Mouse (Mus musculus) cerebellum, postnatal 25 days (tissue): ENCODE data around the gene Rtn1.
A peak's percentile ranks its signal among the peaks of the same experiment; 100 is the strongest.

Source experiments
- DNase-seq, 2 experiments: peaks; one replicate each; pipeline ENCODE4 v3.0.0; 2021; ENCODE audit warnings: mixed read lengths in 2 of 2

Gene Rtn1

DNA sequence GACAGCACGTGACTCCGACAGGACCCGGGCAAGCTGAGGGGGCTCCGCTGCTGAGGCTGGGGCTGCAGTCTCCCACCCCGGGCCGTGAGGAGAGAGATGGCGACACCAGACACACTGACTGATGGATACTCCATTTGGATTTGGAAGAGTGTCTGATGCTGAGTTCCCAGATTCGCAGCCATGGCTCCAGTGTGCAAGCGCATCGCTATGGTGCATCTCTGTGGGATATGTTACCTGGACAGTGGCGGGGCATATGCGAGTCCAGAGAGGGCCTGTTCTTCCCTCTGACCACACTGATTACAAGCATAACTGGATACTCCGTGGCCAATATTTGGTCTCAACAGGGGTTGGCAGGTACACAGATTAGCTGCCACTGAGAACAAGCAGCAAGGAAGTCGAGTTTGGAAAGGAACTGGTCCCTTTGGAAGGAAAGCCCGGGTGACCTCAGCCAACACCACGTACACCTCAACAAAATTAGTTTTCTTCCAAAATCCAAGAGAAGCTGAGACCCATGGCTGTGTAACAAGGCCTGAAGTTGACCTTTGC lies 185.2 kb downstream of the Rtn1 start:
- DNase-seq, result peak; percentile 43 to 47

DNA sequence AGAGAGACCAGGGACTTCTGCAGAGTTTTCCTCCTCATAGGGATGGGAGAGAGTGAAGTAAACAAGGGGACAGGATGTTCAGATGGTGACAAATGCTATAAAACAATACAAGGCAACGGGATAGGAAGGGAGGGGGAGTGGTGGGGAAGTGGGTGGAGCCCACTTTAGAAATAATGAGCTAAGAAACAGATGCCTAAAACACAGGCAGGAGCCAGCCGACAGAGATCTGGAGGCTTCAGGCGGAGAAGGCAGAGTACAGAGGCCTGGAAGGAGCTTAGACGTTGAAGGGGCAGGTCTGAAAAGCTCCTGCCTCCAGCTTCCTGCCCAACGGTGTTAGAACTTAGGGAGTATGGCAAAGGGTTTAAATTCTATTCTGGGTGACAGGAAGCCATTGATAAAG lies 195.3 kb downstream of the Rtn1 start:
- no peak for DNase-seq

DNA sequence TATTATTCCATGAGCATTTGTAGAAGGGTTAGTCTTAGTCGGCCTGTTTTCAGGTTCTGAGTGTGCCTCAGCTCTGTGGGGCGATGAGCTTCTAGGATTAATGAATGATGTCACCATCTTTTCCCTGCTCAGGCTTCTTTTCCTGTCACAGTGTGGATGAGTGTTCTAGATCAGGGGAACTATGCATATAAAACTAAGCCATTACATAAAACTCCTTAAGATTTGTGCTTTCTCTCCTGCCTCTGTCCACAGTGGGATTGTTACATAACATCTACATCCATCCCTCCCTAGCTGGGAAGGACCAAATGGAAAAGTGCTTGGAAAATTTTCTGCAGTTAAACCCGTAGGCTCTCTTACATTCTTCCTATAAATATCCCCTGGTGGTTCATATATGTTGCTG lies 208.0 kb downstream of the Rtn1 start:
- DNase-seq, result no peak

DNA sequence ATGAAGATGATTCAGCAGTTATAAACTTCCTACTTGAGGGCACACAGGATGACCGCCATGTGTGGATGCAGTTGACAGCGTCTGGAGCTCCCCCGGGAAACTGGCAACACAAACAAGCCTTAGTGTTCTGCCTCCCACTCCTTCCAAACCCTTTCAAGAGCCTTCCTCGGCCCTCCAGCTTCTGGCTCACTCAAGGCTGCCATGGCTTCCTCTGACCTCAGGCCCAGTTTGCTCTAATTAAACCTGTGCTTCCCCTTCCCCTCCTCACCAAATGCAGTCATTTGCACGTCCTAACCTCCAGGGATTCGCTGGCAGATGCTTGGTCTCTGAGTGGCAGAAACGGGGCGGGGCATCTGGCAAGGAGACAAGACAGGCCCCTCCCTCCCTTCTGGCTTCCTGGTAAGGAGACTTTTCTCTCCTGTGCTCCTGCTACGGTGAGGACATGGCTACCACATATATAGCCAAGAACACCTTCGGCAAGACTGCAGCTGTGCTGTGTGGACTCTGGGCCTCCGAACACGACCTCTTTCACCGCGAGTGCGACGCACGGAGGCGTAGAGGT lies 210.8 kb downstream of the Rtn1 start:
- peak; percentile 32 to 59 for DNase-seq

DNA sequence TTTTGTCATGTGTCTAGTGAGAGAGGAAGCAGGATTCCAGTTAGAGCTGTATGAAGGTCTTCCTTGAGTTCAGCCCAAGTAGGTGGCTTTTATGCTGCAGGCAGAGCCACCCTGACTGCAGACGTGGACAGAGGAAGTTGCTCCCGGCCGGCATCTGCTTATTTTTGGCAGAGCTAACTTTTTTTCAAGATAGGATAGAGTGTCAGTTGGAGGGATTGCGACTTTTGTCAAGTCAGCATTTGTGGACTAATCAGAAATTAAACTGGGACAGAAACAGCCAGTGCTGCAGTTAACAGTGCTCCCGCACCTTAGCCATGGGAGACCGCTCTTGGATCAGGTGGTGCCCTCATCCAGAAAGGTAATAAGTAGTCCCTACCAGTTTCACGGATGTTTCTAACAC lies 211.4 kb downstream of the Rtn1 start:
- DNase-seq, result no peak

DNA sequence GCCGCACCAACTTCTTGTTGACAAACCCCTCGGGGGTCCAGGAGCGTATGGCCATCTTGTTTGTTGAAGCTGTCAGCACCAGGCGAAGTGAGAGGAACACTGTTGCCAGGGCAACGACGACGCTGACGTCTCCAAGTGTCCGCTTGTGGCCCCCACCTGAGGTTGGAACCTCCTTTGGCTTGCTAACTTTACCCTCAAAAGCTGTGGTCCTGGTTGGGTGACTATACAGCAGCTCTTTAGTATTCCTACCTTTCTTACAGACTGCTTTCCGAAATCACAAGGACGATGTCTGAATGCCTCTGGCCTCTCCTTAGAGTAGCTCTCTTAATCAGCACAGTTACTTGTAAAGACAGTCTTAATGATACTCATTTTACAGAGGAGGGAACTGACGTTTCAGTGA lies 223.9 kb downstream of the Rtn1 start, which contains the start of gene Ccdc175:
Gene Ccdc175, minus strand, starts transcription at position 101 of the 400 bp plus-strand sequence.
- DNase-seq, result no peak

DNA sequence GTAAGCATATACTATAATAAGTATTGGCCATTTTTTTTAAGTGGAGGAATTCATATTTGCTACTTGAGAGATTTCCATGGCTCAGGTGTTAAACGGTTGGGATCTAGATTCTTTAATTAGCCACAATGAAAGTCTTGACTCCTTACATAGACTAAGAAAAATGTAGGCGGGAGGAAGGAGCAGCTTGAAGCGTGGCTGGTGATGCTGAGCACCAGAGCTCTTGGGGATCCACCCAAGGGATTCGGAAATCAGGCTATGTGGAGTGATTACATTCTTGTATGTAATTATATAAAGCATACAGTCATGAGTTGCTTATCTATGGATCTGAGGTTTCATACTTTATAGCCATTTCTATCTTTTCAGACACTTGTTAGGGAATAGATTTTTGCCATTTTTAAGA lies 229.3 kb downstream of the Rtn1 start:
- DNase-seq, result no peak

DNA sequence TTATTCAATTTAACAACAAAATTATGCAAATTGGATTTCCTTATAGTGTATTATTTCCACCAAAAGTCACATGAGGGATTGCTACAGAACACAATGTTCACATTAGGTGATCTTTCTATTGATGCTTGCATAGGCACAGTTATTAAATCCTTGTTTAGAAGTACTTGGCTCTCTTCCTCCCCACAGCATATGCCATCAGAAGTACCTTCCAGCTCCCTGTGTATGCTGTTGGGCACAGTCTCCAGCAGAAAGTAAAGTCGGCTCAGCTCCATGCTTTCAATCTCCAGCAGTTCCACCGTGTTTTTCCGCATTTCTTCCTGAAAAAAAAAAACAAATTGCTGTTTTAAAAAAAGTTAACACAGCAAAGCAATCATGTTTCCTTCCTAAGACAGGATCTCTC lies 230.5 kb downstream of the Rtn1 start:
- DNase-seq, result peak in 1 of 2 experiments; percentile 43
